Mouse (Mus musculus) lung, adult 2 months (tissue): ENCODE measurements around the gene Itpk1. TPM values are rescaled to one million over a fixed set of nuclear protein-coding genes. Genes with fewer than 3 reads are reported as not detected.

Experiments
- DNase-seq: peaks from one replicate; pipeline ENCODE4 v3.0.0; 2022
- H3K4me1 ChIP-seq: fragments of 200-500 bp; 2 replicates; pipeline ENCODE4 v1.6.1; 2011; ENCODE audit warnings: low read length; ENCODE audit not compliant: control insufficient read depth, insufficient read depth
- H3K4me3 ChIP-seq: fragments of 200-500 bp; replicated peaks from 2 replicates; pipeline ENCODE3; 2011; ENCODE audit warnings: low read depth, mild to moderate bottlenecking, control low read depth, low read length; ENCODE audit errors: extremely low read depth
- CTCF ChIP-seq: fragments of 200-500 bp; IDR thresholded peaks from 2 replicates; pipeline ENCODE4 v1.5.1; 2011; ENCODE audit warnings: mild to moderate bottlenecking, low read length, control low read depth; ENCODE audit not compliant: insufficient read depth
- POLR2A ChIP-seq: fragments of 200-500 bp; IDR thresholded peaks from 2 replicates; pipeline ENCODE4 v1.6.1; 2011; ENCODE audit warnings: low read depth, mild to moderate bottlenecking, control low read depth, low read length, borderline replicate concordance; ENCODE audit errors: extremely low read depth
- WGBS: fragments of 180-500 bp; shearing (Covaris S2); methylation state at CpG from one replicate; pipeline ENCODE4 v1.1.7; 2018; 5-methylcytosine and 5-hydroxymethylcytosine counted together
- polyA plus RNA-seq: library from polyadenylated mRNA; depleted of rRNA; stranded (reverse); fragments of >200 nt; gene quantifications from 2 replicates; pipeline ENCODE4 v1.2.3, GENCODE M21; 2012

The Itpk1 gene
- polyA plus RNA-seq, 1 experiment: 26.3 TPM

- no peak overlapping the region for H3K4me3 ChIP-seq
- no peaks in the 10 kb centered on the region for H3K4me1 ChIP-seq
- WGBS: 76% methylated on average over 5 of the region's 5 CpGs
- TF ChIP-seq CTCF (no peak), POLR2A (no peak)
- no peak for DNase-seq
These were observed 147.4 kb downstream of the Itpk1 start for GRCm38 (mm10) chr12:102557372-102557771.

GRCm38 (mm10) chr12:102555850-102556249, 148.9 kb downstream of the Itpk1 start:
- no peak for DNase-seq
- no peaks in the 10 kb centered on the region for H3K4me1 ChIP-seq
- 59% methylated on average over 3 of the region's 3 CpGs for WGBS
- no peak overlapping the region for H3K4me3 ChIP-seq
- no peak for TF ChIP-seq POLR2A

GRCm38 (mm10) chr12:102554721-102555516, 149.8 kb downstream of the Itpk1 start, which contains the start of gene Chga:
Gene Chga (plus strand): TSS chr12:102554969.
- WGBS: 5% methylated on average over 48 of the region's 48 CpGs
- DNase-seq: peak; percentile 60
- TF ChIP-seq CTCF: no peak
- no peak for TF ChIP-seq POLR2A
- no peaks in the 10 kb centered on the region for H3K4me1 ChIP-seq
- H3K4me3 ChIP-seq: no peak within 1 kb of the TSS

DNA sequence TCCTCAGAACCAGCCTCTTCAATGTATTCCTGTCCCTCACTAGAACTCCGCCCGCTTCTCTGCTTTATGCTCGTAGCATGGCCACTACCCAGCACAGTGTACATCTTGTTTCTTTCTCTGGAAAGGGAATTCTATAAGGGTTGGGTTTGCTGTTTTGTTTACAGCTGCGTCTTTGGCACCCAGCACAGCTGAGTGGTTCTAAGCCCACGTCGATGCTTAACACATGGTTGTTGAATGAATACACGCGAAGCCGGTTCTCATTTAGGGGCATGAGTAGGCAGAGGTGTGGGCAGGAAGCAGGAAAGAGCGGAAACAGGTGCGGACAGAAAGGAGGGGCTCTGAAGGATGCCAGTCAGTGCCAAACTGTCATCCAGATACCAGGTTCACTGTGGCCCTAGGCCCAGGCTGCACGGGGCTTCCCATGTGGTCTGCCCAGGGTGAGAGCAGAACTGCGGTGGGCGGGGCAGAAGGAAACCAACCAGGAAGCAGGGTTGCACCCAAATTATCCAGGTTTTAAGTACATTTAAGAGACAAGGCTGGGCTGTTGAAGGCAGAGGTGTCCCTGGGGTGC, 150.9 kb downstream of the Itpk1 start:
- WGBS: 64% methylated on average over 14 of the region's 14 CpGs
- TF ChIP-seq POLR2A (no peak), CTCF (no peak)
- no peak for DNase-seq
- H3K4me1 ChIP-seq: no peaks in the 10 kb centered on the region
- H3K4me3 ChIP-seq: no peak overlapping the region

DNA sequence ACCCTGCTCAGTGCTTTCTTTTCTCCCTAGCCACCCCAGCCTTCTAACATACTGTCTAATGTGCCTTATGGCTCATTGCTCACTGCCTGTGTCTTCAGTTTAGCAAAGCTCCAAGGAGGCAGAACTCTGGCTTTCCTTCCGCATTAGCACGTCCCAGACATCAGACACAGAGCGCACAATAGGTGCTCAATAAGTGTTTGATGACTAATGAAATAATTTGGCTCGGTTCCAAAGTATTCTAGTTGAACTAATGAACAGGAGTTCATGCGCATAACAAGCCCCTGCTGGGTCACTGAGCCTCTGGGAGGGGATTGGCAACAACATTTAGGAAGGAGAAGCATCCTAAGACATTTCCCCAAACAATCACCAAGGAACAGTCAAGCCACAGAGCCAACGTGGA, 152.7 kb downstream of the Itpk1 start:
- no peak for DNase-seq
- TF ChIP-seq CTCF (no peak), POLR2A (no peak)
- 54% methylated on average over 6 of the region's 6 CpGs for WGBS

DNA sequence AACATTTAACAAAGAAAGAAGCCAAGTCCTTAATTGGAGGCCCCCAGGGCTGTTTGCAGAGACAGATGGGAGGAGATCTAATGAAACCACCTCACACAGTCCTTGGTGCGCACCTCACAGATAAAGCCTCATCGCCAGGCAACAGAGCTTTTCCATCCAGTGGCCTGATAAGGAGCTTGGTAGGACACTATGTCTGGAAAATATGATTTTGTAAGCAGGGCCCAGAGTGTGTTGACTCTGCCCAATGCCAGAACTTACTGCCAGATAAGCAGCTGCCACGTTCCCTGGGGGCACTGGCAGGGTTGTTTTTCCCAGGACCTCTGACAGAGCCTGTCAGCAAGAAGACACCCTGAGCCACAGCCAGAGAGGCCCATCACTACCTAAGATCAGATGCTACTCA, 153.5 kb downstream of the Itpk1 start:
- 77% methylated on average over 3 of the region's 3 CpGs for WGBS
- H3K4me3 ChIP-seq: no peak overlapping the region
- DNase-seq: no peak
- TF ChIP-seq POLR2A: no peak
- no peak for TF ChIP-seq CTCF
- H3K4me1 ChIP-seq: no peaks in the 10 kb centered on the region

More for the DNA sequence above, 152.7 kb downstream of the Itpk1 start:
- Histone ChIP-seq H3K4me3 (no peak overlapping the region), H3K4me1 (no peaks in the 10 kb centered on the region)

DNA sequence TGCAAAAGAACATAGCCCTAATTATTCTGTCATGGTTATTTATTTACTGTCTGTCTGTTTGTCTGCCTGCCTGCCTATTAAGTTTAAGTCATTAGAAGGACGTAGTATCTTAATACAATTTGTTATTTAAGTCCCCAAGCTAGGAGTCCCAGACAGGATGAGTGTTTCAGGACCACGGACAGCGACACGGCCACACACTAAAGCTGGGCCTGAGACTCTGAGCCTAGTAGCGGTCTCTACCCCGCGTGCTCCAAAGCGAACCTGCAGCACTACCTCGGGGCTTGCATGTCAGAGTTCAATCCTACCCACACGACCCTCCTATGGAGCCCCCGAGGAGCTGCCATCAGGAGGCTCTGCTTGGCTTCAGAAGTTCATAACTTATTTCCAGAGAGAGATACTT, 154.2 kb downstream of the Itpk1 start:
- DNase-seq: peak; percentile 64
- 4% methylated on average over 11 of the region's 11 CpGs for WGBS
- Histone ChIP-seq H3K4me1 (no peaks in the 10 kb centered on the region), H3K4me3 (no peak overlapping the region)
- no peak for TF ChIP-seq POLR2A
- no peak for TF ChIP-seq CTCF

DNA sequence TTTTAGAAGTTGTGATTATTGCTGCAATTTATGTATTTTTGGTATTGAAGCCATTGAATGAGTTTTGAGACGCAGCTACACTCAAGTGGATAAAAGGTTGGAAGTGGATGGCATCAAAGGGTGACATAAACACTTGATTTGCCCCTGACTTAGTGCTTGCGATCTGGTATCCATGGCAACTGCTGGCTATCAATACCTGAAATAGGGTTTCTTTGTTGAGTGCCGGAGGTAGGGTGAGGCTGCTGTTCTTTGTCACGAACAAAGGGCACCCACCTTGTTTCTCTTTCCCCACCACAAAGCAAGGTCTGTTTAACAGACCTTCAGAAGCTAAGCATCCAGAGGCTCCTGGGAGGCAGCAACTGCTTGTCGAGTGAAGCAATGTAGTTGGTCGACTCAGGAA, 159.6 kb downstream of the Itpk1 start:
- WGBS: 52% methylated on average over 6 of the region's 6 CpGs
- TF ChIP-seq CTCF (no peak), POLR2A (no peak)
- Histone ChIP-seq H3K4me3 (no peak overlapping the region), H3K4me1 (no peaks in the 10 kb centered on the region)
- no peak for DNase-seq

DNA sequence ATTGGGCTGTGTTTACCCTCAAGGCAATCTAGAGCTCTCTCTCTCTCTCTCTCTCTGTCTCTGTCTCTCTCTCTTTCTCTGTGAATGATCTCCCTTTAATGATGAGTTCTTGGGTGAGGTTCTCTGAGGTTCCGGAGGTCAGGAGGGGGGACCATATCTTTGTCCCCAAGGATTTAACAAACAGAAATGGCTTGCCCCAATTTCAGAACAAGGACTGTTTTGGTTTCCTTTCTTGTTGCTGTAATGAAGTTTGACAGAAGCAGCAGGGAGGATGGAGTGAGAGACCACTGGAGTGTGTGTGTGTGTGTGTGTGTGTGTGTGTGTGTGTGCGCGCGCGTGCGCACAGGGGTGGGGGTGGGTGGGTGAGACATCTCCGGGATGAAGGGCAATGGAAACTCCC, 163.6 kb downstream of the Itpk1 start:
- no peak for TF ChIP-seq POLR2A
- TF ChIP-seq CTCF: no peak
- no peak for DNase-seq
- whole genome bisulfite sequencing: 93% methylated on average over 7 of the region's 7 CpGs
- Histone ChIP-seq H3K4me1 (no peaks in the 10 kb centered on the region), H3K4me3 (no peak overlapping the region)

DNA sequence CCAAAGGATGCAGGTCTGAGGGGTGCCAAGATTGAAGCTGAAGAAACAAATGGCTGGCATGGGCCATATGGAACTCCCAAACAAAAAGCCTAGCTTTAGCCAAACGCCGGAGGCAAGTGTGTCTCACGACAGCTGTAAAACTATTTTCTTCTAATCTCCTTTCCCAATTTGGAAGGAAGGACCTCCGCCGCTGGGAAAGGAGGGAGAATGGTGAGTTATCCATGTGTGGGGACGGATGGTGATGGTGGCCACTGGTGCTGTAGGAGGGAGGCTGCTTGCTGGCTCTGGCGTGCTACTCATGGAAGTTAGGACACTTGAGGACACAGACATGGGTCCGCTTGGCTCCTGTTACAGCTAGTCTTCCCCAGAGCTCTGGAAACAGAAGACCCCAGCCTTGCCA, 164.5 kb downstream of the Itpk1 start:
- TF ChIP-seq CTCF: no peak
- no peak for TF ChIP-seq POLR2A
- Histone ChIP-seq H3K4me3 (no peak overlapping the region), H3K4me1 (no peaks in the 10 kb centered on the region)
- 71% methylated on average over 8 of the region's 8 CpGs for WGBS
- no peak for DNase-seq
